Mouse (Mus musculus) ES-E14 (cell line): ENCODE data around the gene Hmgxb4. TPM values are rescaled to one million over a fixed set of nuclear protein-coding genes. Genes with fewer than 3 reads are reported as not detected.

Experiments used
- DNase-seq: peaks from one replicate; pipeline ENCODE4 v3.0.0-alpha.2; 2013; ENCODE audit warnings: low read depth, low spot score
- H3K27ac ChIP-seq: 2 replicates; pipeline ENCODE4 v1.5.1; 2012; ENCODE audit warnings: low read depth, mild to moderate bottlenecking, low read length, moderate library complexity, mixed read lengths; ENCODE audit not compliant: poor library complexity, insufficient read depth, severe bottlenecking
- H3K36me3 ChIP-seq: 2 replicates; pipeline ENCODE4 v1.6.1; 2012; ENCODE audit warnings: mild to moderate bottlenecking, low read length, moderate library complexity, mixed read lengths; ENCODE audit not compliant: control insufficient read depth, poor library complexity, insufficient read depth, severe bottlenecking
- H3K4me1 ChIP-seq, 2 experiments: fragments of 150-350 bp in 1 of 2; sonication (generic) in 1 of 2; 2 replicates each; pipeline ENCODE4 v1.6.1; 2012; ENCODE audit warnings: low read length in 2 of 2, mild to moderate bottlenecking in 1 of 2, mixed read lengths in 1 of 2; ENCODE audit not compliant: control insufficient read depth in 2 of 2, insufficient read depth in 2 of 2, poor library complexity in 1 of 2
- H3K4me3 ChIP-seq, 2 experiments: fragments of 150-350 bp in 1 of 2; sonication (generic) in 1 of 2; 2 replicates each; pipeline ENCODE4 v1.5.1; 2012; ENCODE audit warnings: low read length in 2 of 2, low read depth in 1 of 2, mild to moderate bottlenecking in 1 of 2, mixed read lengths in 1 of 2; ENCODE audit not compliant: insufficient read depth in 1 of 2, poor library complexity in 1 of 2, severe bottlenecking in 1 of 2
- H3K9ac ChIP-seq: 2 replicates; pipeline ENCODE4 v1.6.1; 2012; ENCODE audit warnings: low read depth, mild to moderate bottlenecking, low read length, mixed read lengths; ENCODE audit not compliant: poor library complexity, insufficient read depth, severe bottlenecking
- H3K9me3 ChIP-seq: fragments of 150-350 bp; sonication (generic); 2 replicates; pipeline ENCODE4 v1.6.1; 2012; ENCODE audit warnings: low read depth, mild to moderate bottlenecking, low read length; ENCODE audit not compliant: control insufficient read depth, insufficient read depth
- CHD2 ChIP-seq: IDR thresholded peaks from 2 replicates; pipeline ENCODE4 v1.6.1; 2014; ENCODE audit warnings: mild to moderate bottlenecking, low read depth, low read length, inconsistent platforms
- HCFC1 ChIP-seq: IDR thresholded peaks from 2 replicates; pipeline ENCODE4 v1.6.1; 2012; ENCODE audit warnings: low read length, inconsistent platforms, borderline replicate concordance; ENCODE audit not compliant: insufficient read depth
- MAFK ChIP-seq: IDR thresholded peaks from 2 replicates; pipeline ENCODE4 v1.6.1; 2014; ENCODE audit warnings: mild to moderate bottlenecking, low read depth, low read length, inconsistent platforms; ENCODE audit not compliant: insufficient read depth
- ZC3H11A ChIP-seq: IDR thresholded peaks from 2 replicates; pipeline ENCODE4 v1.6.1; 2012; ENCODE audit warnings: low read depth, mild to moderate bottlenecking, inconsistent platforms, low read length, borderline replicate concordance
- ZNF384 ChIP-seq: IDR thresholded peaks from 2 replicates; pipeline ENCODE4 v1.6.1; 2012; ENCODE audit warnings: low read depth, low read length, inconsistent platforms
- in situ Hi-C, 2 experiments: fragments of 600-800 bp; cut with MboI; formaldehyde crosslinking; loops; one replicate each; pipeline ENCODE4 v1.15.1; 2025; ENCODE audit warnings: low sequenced_read_pairs in 2 of 2, inconsistent platforms in 1 of 2; ENCODE audit not compliant: unreplicated experiment in 2 of 2
- total RNA-seq: library from RNA; depleted of rRNA; stranded (reverse); fragments of 300-350 nt; gene quantifications from 2 replicates; pipeline ENCODE4 v1.2.3, GENCODE M21; 2012

Hmgxb4 gene
- total RNA-seq, 1 experiment: 66.5 TPM

- Histone ChIP-seq H3K4me3 (no peak overlapping the region), H3K36me3 (peaks cover 38% of the 10 kb centered on the region), H3K4me1 (peaks cover 3 to 6% of the 10 kb centered on the region in 2 experiments; a peak in 3 of 4 replicates), H3K9ac (no peak overlapping the region), H3K9me3 (no peaks in the 10 kb centered on the region), H3K27ac (no peak overlapping the region)
- TF ChIP-seq HCFC1 (no peak), MAFK (no peak), ZC3H11A (no peak; the same call in 1 of the 2 replicates), ZNF384 (no peak), CHD2 (no peak)
- in situ Hi-C loops: no loop called here
- no peak for DNase-seq
These were observed 30.6 kb downstream of the Hmgxb4 start for GRCm38 (mm10) chr8:75023660-75024316.

- peak; percentile 78 for DNase-seq
- Histone ChIP-seq H3K9ac (no peak overlapping the region), H3K9me3 (no peaks in the 10 kb centered on the region), H3K4me3 (no peak overlapping the region), H3K27ac (peak overlapping the region; percentile 87), H3K4me1 (peaks cover 5 to 6% of the 10 kb centered on the region in 2 experiments; a peak in 3 of 4 replicates), H3K36me3 (peaks cover 50% of the 10 kb centered on the region)
- in situ Hi-C loops: no loop called here
- TF ChIP-seq MAFK (no peak), CHD2 (peak; percentile 45; the same call in 1 of the 2 replicates), ZNF384 (no peak), ZC3H11A (no peak), HCFC1 (no peak)
These were observed 32.7 kb downstream of the Hmgxb4 start for GRCm38 (mm10) chr8:75025809-75026208.

- no peak for DNase-seq
- Histone ChIP-seq H3K4me1 (peaks cover 4 to 9% of the 10 kb centered on the region in 2 experiments; a peak in 3 of 4 replicates), H3K27ac (no peak overlapping the region), H3K36me3 (peaks cover 29% of the 10 kb centered on the region), H3K9ac (no peak overlapping the region), H3K9me3 (no peaks in the 10 kb centered on the region), H3K4me3 (no peak overlapping the region)
- TF ChIP-seq ZC3H11A: no peak
- TF ChIP-seq MAFK: no peak
- TF ChIP-seq ZNF384: no peak
- TF ChIP-seq CHD2: no peak
- no peak for TF ChIP-seq HCFC1
- in situ Hi-C loops: no loop called here
These were observed 37.4 kb downstream of the Hmgxb4 start for GRCm38 (mm10) chr8:75030453-75031024.

GRCm38 (mm10) chr8:75032961-75033360 lies 39.8 kb downstream of the Hmgxb4 start:
- Histone ChIP-seq H3K27ac (peak overlapping the region; percentile 83), H3K9me3 (no peaks in the 10 kb centered on the region), H3K36me3 (peaks cover 24% of the 10 kb centered on the region), H3K9ac (peak overlapping the region; percentile 60; the same call in 1 of the 2 replicates), H3K4me1 (peaks cover 2 to 10% of the 10 kb centered on the region in 2 experiments; a peak in 3 of 4 replicates), H3K4me3 (peak overlapping the region; percentile 34 to 36; a peak in 3 of 4 replicates)
- no peak for DNase-seq
- in situ Hi-C loops: no loop called here
- TF ChIP-seq ZNF384 (no peak), CHD2 (no peak), HCFC1 (no peak), ZC3H11A (no peak), MAFK (no peak)
